Mouse (Mus musculus) stomach, postnatal 0 days (tissue): ENCODE results near the gene Ifna15. TPM values are rescaled to one million over a fixed set of nuclear protein-coding genes. Genes with fewer than 3 reads are reported as not detected.
A peak's percentile ranks its signal among the peaks of the same experiment; 100 is the strongest.
"Not testable (repeated sequence)": the region's sequence is repeated elsewhere in the genome, so short reads cannot be mapped to it uniquely, and the experiment has no call there.

Source experiments
- ATAC-seq: fragments of 200-750 bp; cut with Nextera tagmentation; 2 replicates; pipeline ENCODE4 v1.8.0; 2017; ENCODE audit not compliant: low FRiP score, low TSS enrichment
- DNase-seq: peaks from one replicate; pipeline ENCODE4 v3.0.0-alpha.2; 2016; ENCODE audit warnings: low spot score
- H3K27ac ChIP-seq: fragments of 300-500 bp; sonication (generic); replicated peaks from 2 replicates; pipeline ENCODE4 v1.5.1; 2014; ENCODE audit warnings: mild to moderate bottlenecking, control low read depth
- H3K27me3 ChIP-seq: fragments of 300-500 bp; sonication (generic); 2 replicates; pipeline ENCODE4 v1.6.1; 2014; ENCODE audit warnings: low read length; ENCODE audit not compliant: control insufficient read depth, insufficient read depth
- H3K36me3 ChIP-seq: fragments of 300-500 bp; sonication (generic); 2 replicates; pipeline ENCODE4 v1.6.1; 2014; ENCODE audit warnings: low read length, mixed read lengths; ENCODE audit not compliant: control insufficient read depth, insufficient read depth
- H3K4me1 ChIP-seq: fragments of 300-500 bp; sonication (generic); replicated peaks from 2 replicates; pipeline ENCODE4 v1.6.1; 2014; ENCODE audit warnings: antibody characterized with exemption; ENCODE audit not compliant: control insufficient read depth, insufficient read depth
- H3K4me2 ChIP-seq: fragments of 300-500 bp; sonication (generic); replicated peaks from 2 replicates; pipeline ENCODE4 v1.6.1; 2014; ENCODE audit warnings: low read depth, mild to moderate bottlenecking, control low read depth, moderate library complexity
- H3K4me3 ChIP-seq: fragments of 300-500 bp; sonication (generic); 2 replicates; pipeline ENCODE4 v1.5.1; 2014; ENCODE audit warnings: low read depth, low read length, control low read depth
- H3K9ac ChIP-seq: fragments of 300-500 bp; sonication (generic); 2 replicates; pipeline ENCODE4 v1.6.1; 2014; ENCODE audit warnings: mild to moderate bottlenecking, low read length, control low read depth, mixed read lengths
- H3K9me3 ChIP-seq: fragments of 300-500 bp; sonication (generic); 2 replicates; pipeline ENCODE4 v1.6.1; 2016; ENCODE audit warnings: low read length; ENCODE audit not compliant: control insufficient read depth
- CTCF ChIP-seq: IDR thresholded peaks from 2 replicates; pipeline ENCODE4 v1.5.1; 2016; ENCODE audit warnings: antibody characterized with exemption, low read depth, mild to moderate bottlenecking, moderate library complexity
- EP300 ChIP-seq: optimal IDR thresholded peaks from 2 replicates; pipeline ENCODE3; 2016; ENCODE audit warnings: antibody characterized with exemption
- WGBS: fragments of 180-500 bp; shearing (Covaris S2); extraction: QIAGEN DNeasy Blood & Tissue Kit; methylation state at CpG from one replicate; pipeline ENCODE4 v1.1.7; 2014; 5-methylcytosine and 5-hydroxymethylcytosine counted together
- polyA plus RNA-seq: library from polyadenylated mRNA; unstranded; fragments of >200 nt; fragmentation: Nextera tagmentation; extraction: Ambion mirVana; gene quantifications from 2 replicates; pipeline ENCODE4 v1.2.1, GENCODE M21; 2015

The Ifna15 gene
- not detected in 2 replicates for polyA plus RNA-seq

- ATAC-seq: not testable (repeated sequence)
These were observed at the start of gene Ifna15 for GRCm38 (mm10) chr4:88558145-88558544. TSS of gene Ifna15 (minus strand) at chr4:88558245.

DNA sequence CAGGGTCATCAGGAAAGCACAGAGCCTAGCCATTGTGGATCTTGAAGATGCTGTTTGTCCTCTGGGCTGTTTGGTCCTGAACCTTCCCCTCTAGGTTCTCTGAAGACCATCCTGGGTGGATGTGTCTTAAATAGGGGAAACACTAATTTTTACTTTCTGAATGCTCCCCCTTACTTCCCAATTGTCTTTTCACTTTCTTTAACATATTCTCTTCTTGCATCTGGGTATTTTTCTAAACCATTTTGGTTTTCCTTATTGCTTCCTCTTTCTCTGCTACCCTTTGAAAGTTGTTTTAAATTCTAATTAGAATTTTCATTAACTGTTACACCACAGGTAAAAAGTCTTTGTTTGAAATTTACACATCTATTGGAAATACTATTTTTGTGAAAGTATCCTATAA lies 45.2 kb upstream of the Ifna15 start, which contains the start of gene Ifna12:
Gene Ifna12, minus strand, starts transcription at position 101 of the 400 bp plus-strand sequence.
- DNase-seq (no peak), ATAC-seq (no peak)
- Histone ChIP-seq H3K9ac (no peak within 1 kb of the TSS), H3K27me3 (no peaks in the 10 kb centered on the region), H3K27ac (no peak within 1 kb of the TSS), H3K9me3 (no peaks in the 10 kb centered on the region), H3K36me3 (no peaks in the 10 kb centered on the region), H3K4me1 (no peaks in the 10 kb centered on the region), H3K4me2 (no peak within 1 kb of the TSS), H3K4me3 (no peak within 1 kb of the TSS)
- TF ChIP-seq CTCF (no peak), EP300 (no peak)

More at GRCm38 (mm10) chr4:88558145-88558544, at the start of gene Ifna15:
- not testable (repeated sequence) for H3K4me3 ChIP-seq, H3K27ac ChIP-seq, DNase-seq, H3K27me3 ChIP-seq, H3K4me1 ChIP-seq, H3K9me3 ChIP-seq, H3K9ac ChIP-seq, H3K36me3 ChIP-seq, H3K4me2 ChIP-seq

DNA sequence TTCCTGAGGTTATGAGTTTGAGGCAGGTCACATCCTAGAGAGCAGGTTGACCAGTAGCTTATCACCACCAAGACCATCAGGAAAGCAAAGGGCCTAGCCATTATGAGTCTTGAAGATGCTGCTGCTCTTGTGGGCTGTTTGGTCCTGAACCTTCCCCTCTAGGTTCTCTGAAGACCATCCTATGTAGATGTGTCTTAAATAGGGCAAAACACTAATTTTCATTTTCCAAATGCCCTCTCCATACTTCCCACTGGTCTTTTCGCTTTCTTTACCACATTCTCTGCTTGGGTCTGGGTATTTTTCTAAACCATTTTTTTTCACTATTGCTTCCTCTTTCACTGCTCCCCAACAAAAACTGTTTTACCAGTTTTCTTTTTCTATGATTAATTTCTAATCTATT lies 34.2 kb upstream of the Ifna15 start, which contains the start of gene Ifna9:
Gene Ifna9, minus strand, starts transcription at position 101 of the 400 bp plus-strand sequence.
- DNase-seq (no peak), ATAC-seq (no peak)
- H3K4me2 ChIP-seq: no peak within 1 kb of the TSS
- H3K4me3 ChIP-seq: no peak within 1 kb of the TSS
- no peak for TF ChIP-seq CTCF
- no peak for TF ChIP-seq EP300
- 90% methylated on average over 1 of the region's 1 CpGs for WGBS
- no peaks in the 10 kb centered on the region for H3K9me3 ChIP-seq
- H3K36me3 ChIP-seq: no peaks in the 10 kb centered on the region
- no peak within 1 kb of the TSS for H3K9ac ChIP-seq
- no peak within 1 kb of the TSS for H3K27ac ChIP-seq
- H3K27me3 ChIP-seq: no peaks in the 10 kb centered on the region
- H3K4me1 ChIP-seq: no peaks in the 10 kb centered on the region

- Histone ChIP-seq H3K27ac (no peak within 1 kb of the TSS), H3K4me1 (no peaks in the 10 kb centered on the region)
- 83% methylated on average over 1 of the region's 1 CpGs for WGBS
These were observed 13.7 kb upstream of the Ifna15 start, which contains the start of gene Ifna14 for GRCm38 (mm10) chr4:88571698-88572097. TSS of gene Ifna14 (minus strand) at chr4:88571798.

GRCm38 (mm10) chr4:88561791-88562190 lies 3.7 kb upstream of the Ifna15 start:
- H3K4me2 ChIP-seq: no peak overlapping the region
- no peaks in the 10 kb centered on the region for H3K9me3 ChIP-seq
- H3K36me3 ChIP-seq: no peaks in the 10 kb centered on the region
- DNase-seq (no peak), ATAC-seq (no peak)
- WGBS: 94% methylated on average over 1 of the region's 1 CpGs
- TF ChIP-seq EP300: no peak
- TF ChIP-seq CTCF: no peak
- no peaks in the 10 kb centered on the region for H3K4me1 ChIP-seq
- H3K27ac ChIP-seq: no peak overlapping the region
- no peak overlapping the region for H3K9ac ChIP-seq
- no peak overlapping the region for H3K4me3 ChIP-seq
- no peaks in the 10 kb centered on the region for H3K27me3 ChIP-seq

More at GRCm38 (mm10) chr4:88571698-88572097, 13.7 kb upstream of the Ifna15 start, which contains the start of gene Ifna14:
- Histone ChIP-seq H3K36me3 (no peaks in the 10 kb centered on the region), H3K9ac (no peak within 1 kb of the TSS), H3K4me2 (no peak within 1 kb of the TSS), H3K4me3 (no peak within 1 kb of the TSS), H3K9me3 (no peaks in the 10 kb centered on the region), H3K27me3 (no peaks in the 10 kb centered on the region)
- TF ChIP-seq CTCF (no peak), EP300 (no peak)
- no peak for DNase-seq
- no peak for ATAC-seq

GRCm38 (mm10) chr4:88550161-88550945 lies 7.7 kb downstream of the Ifna15 start:
- peak overlapping the region; percentile 50 for H3K9ac ChIP-seq
- H3K27me3 ChIP-seq: no peaks in the 10 kb centered on the region
- TF ChIP-seq CTCF: peak; percentile 92
- no peak for TF ChIP-seq EP300
- H3K9me3 ChIP-seq: no peaks in the 10 kb centered on the region
- 25% methylated on average over 22 of the region's 22 CpGs for WGBS
- ATAC-seq (peak; percentile 90), DNase-seq (peak; percentile 92)
- H3K4me1 ChIP-seq: no peaks in the 10 kb centered on the region
- H3K36me3 ChIP-seq: no peaks in the 10 kb centered on the region
- H3K27ac ChIP-seq: no peak overlapping the region
- H3K4me2 ChIP-seq: peak overlapping the region; percentile 70
- H3K4me3 ChIP-seq: peak overlapping the region; percentile 33
